In genomic region chr6:72513071-72513440, GRCm38 (mm10) we compare ENCODE assay signal across 8 mouse cellular contexts. TPM values are rescaled to one million over a fixed set of nuclear protein-coding genes. Genes with fewer than 3 reads are reported as not detected.
DNase-seq lines count a peak whose midpoint lies in the region; ATAC-seq and TF ChIP-seq lines count a peak whose summit lies in the region.

No protein-coding gene starts in this region.

- peak overlapping the region; percentile 63 for H3K9ac ChIP-seq in heart, embryonic 15.5 days
- H3K9ac ChIP-seq in forebrain, embryonic 16.5 days (replicated peaks; ENCODE audit: low read depth, low read length): peak overlapping the region; percentile 77
- H3K9ac ChIP-seq in liver, postnatal 0 days (replicated peaks): peak overlapping the region; percentile 67

- peak overlapping the region; percentile 49 for H3K4me3 ChIP-seq in heart, embryonic 15.5 days
- H3K4me3 ChIP-seq in G1E (ENCODE audit: low read depth, low read length): peak overlapping the region; percentile 69; the same call in 1 of the 2 replicates
- peak overlapping the region; percentile 41 for H3K4me3 ChIP-seq in forebrain, embryonic 16.5 days (replicated peaks; ENCODE audit: low read length)
- peak overlapping the region; percentile 46 for H3K4me3 ChIP-seq in liver, postnatal 0 days (ENCODE audit: low read depth, low read length)

- WGBS in heart, embryonic 15.5 days: 42% methylated on average over 7 of the region's 7 CpGs
- WGBS in forebrain, embryonic 16.5 days: 17% methylated on average over 7 of the region's 7 CpGs
- WGBS in liver, postnatal 0 days (ENCODE audit: insufficient replicate concordance): 52% methylated on average over 7 of the region's 7 CpGs

- TF ChIP-seq CTCF in G1E (IDR thresholded peaks at IDR 0.05; ENCODE audit: low read depth, low read length): no peak
- no peak for TF ChIP-seq CTCF in liver, postnatal 0 days (IDR thresholded peaks at IDR 0.05; ENCODE audit: low read depth)

- H3K9me3 ChIP-seq in heart, embryonic 15.5 days (replicated peaks): no peaks in the 10 kb centered on the region
- no peaks in the 10 kb centered on the region for H3K9me3 ChIP-seq in G1E (replicated peaks)
- no peaks in the 10 kb centered on the region for H3K9me3 ChIP-seq in forebrain, embryonic 16.5 days (ENCODE audit: control insufficient read depth, low read length)
- no peaks in the 10 kb centered on the region for H3K9me3 ChIP-seq in liver, postnatal 0 days (ENCODE audit: low read length)

- no peak for TF ChIP-seq EP300 in liver, postnatal 0 days (IDR thresholded peaks at IDR 0.05; ENCODE audit: low read depth)

- intact Hi-C loops in left cerebral cortex, postnatal 36 days (cut with DNase I): loop anchor here (2.0 to 5.0 kb wide), 2 partner anchors 56 to 74 kb away; partner anchors contain the start of gene Mat2a

- H3K27me3 ChIP-seq in heart, embryonic 15.5 days: no peaks in the 10 kb centered on the region
- peaks cover 17% of the 10 kb centered on the region; the same call in 1 of the 2 replicates for H3K27me3 ChIP-seq in G1E (ENCODE audit: insufficient read depth, low read length)
- no peaks in the 10 kb centered on the region for H3K27me3 ChIP-seq in forebrain, embryonic 16.5 days (replicated peaks; ENCODE audit: control insufficient read depth, insufficient read depth, low read length)
- no peaks in the 10 kb centered on the region for H3K27me3 ChIP-seq in liver, postnatal 0 days (ENCODE audit: insufficient read depth, low read length)

- H3K27ac ChIP-seq in heart, embryonic 15.5 days: peak overlapping the region; percentile 91
- H3K27ac ChIP-seq in forebrain, embryonic 16.5 days (ENCODE audit: low read length): peak overlapping the region; percentile 94
- peak overlapping the region; percentile 68 for H3K27ac ChIP-seq in liver, postnatal 0 days (ENCODE audit: low read depth)

- peaks cover 37% of the 10 kb centered on the region for H3K4me1 ChIP-seq in heart, embryonic 15.5 days (replicated peaks)
- H3K4me1 ChIP-seq in G1E (ENCODE audit: insufficient read depth, low read depth, low read length): peaks cover 29% of the 10 kb centered on the region
- H3K4me1 ChIP-seq in forebrain, embryonic 16.5 days (replicated peaks; ENCODE audit: control insufficient read depth, insufficient read depth, low read length): peaks cover 24% of the 10 kb centered on the region
- peaks cover 15% of the 10 kb centered on the region for H3K4me1 ChIP-seq in liver, postnatal 0 days (ENCODE audit: insufficient read depth)

- no peaks in the 10 kb centered on the region for H3K36me3 ChIP-seq in heart, embryonic 15.5 days
- H3K36me3 ChIP-seq in G1E (replicated peaks): no peaks in the 10 kb centered on the region
- no peaks in the 10 kb centered on the region for H3K36me3 ChIP-seq in forebrain, embryonic 16.5 days (ENCODE audit: control insufficient read depth, insufficient read depth)
- H3K36me3 ChIP-seq in liver, postnatal 0 days (replicated peaks; ENCODE audit: insufficient read depth, low read length): no peaks in the 10 kb centered on the region

- peak overlapping the region; percentile 84 for H3K4me2 ChIP-seq in heart, embryonic 15.5 days
- H3K4me2 ChIP-seq in forebrain, embryonic 16.5 days (ENCODE audit: low read length): peak overlapping the region; percentile 71
- H3K4me2 ChIP-seq in liver, postnatal 0 days (ENCODE audit: low read depth, low read length): peak overlapping the region; percentile 83

- no peak for DNase-seq in heart, adult 18-20 months
- DNase-seq in G1E (ENCODE audit: low spot score): no peak
- no peak for DNase-seq in liver, postnatal 0 days
- DNase-seq in adrenal gland, postnatal 25 days: no peak
- DNase-seq in retina, postnatal 1 day: no peak
- no peak for DNase-seq in left cerebral cortex, postnatal 36 days (ENCODE audit: low spot score in 2 of 2)

- no peak for ATAC-seq in heart, embryonic 15.5 days (replicated peaks; ENCODE audit: insufficient number of reproducible peaks, insufficient read depth, low FRiP score, low read depth)
- ATAC-seq in G1E (ENCODE audit: extremely low read depth, insufficient number of reproducible peaks, low FRiP score, poor library complexity, severe bottlenecking): no peak
- ATAC-seq in forebrain, embryonic 16.5 days: peak; percentile 23
- ATAC-seq in liver, postnatal 0 days: no peak

RNA-seq across cellular contexts. Expression of gene Sh2d6, which starts 8.5 kb away (rescaled TPM):
- polyA plus RNA-seq in heart, embryonic 15.5 days (2015; fragmentation: Nextera tagmentation; extraction: Ambion mirVana): not detected in 2 replicates
- total RNA-seq in heart, adult 18-20 months (2021): under 1 TPM in 1 of 2 experiments, not detected in 1; 0.25 TPM
- not detected in 2 replicates for total RNA-seq in G1E (2014; fragmentation: Nextera tagmentation)
- 0.16 TPM in 1 of 2 replicates, not detected in the other for total RNA-seq in G1E (2017)
- not detected in 2 replicates for polyA plus RNA-seq in G1E (2012)
- polyA plus RNA-seq in forebrain, embryonic 16.5 days (2015; fragmentation: Nextera tagmentation; extraction: Ambion mirVana): 0.39 and 0.52 TPM in 2 replicates
- not detected in 2 replicates for polyA plus RNA-seq in liver, postnatal 0 days (2015; fragmentation: Nextera tagmentation; extraction: Ambion mirVana)
- total RNA-seq in adrenal gland, postnatal 25 days (2021): 0.39 TPM in 1 of 2 replicates, not detected in the other
- total RNA-seq in left cerebral cortex, postnatal 36 days (2021): under 1 TPM; 0.54 to 0.72 TPM

RNA-seq across cellular contexts. Expression of gene Capg, which starts 31.1 kb away (rescaled TPM):
- 22.6 and 36.5 TPM in 2 replicates for polyA plus RNA-seq in heart, embryonic 15.5 days (2015; fragmentation: Nextera tagmentation; extraction: Ambion mirVana)
- 10 to 100 TPM in 1 of 2 experiments, 1 to 10 TPM in 1; 9.4 to 11.9 TPM for total RNA-seq in heart, adult 18-20 months (2021)
- total RNA-seq in G1E (2014; fragmentation: Nextera tagmentation) (37.8 and 38.0 TPM in 2 replicates), G1E (2017) (113 and 150 TPM in 2 replicates)
- polyA plus RNA-seq in G1E (2012): 88.6 and 102 TPM in 2 replicates
- 4.9 and 5.4 TPM in 2 replicates for polyA plus RNA-seq in forebrain, embryonic 16.5 days (2015; fragmentation: Nextera tagmentation; extraction: Ambion mirVana)
- polyA plus RNA-seq in liver, postnatal 0 days (2015; fragmentation: Nextera tagmentation; extraction: Ambion mirVana): 20.0 and 22.8 TPM in 2 replicates
- total RNA-seq in adrenal gland, postnatal 25 days (2021): 30.3 and 48.1 TPM in 2 replicates
- 1 to 10 TPM; 2.2 to 3.1 TPM for total RNA-seq in left cerebral cortex, postnatal 36 days (2021)
